Mouse (Mus musculus) forebrain, embryonic 14.5 days (tissue): ENCODE results near the gene Zfp799. TPM values are rescaled to one million over a fixed set of nuclear protein-coding genes. Genes with fewer than 3 reads are reported as not detected.

Source experiments
- ATAC-seq: fragments of 200-750 bp; cut with Nextera tagmentation; 2 replicates; pipeline ENCODE4 v1.8.0; 2017; ENCODE audit warnings: mild to moderate bottlenecking, moderate library complexity
- DNase-seq: peaks from one replicate; pipeline ENCODE4 v3.0.0-alpha.2; 2015; ENCODE audit warnings: low spot score
- H3K27ac ChIP-seq: fragments of 300-500 bp; sonication (generic); 2 replicates; pipeline ENCODE4 v1.5.1; 2014; ENCODE audit warnings: low read depth, mild to moderate bottlenecking, control low read depth, low read length, moderate library complexity
- H3K27me3 ChIP-seq: fragments of 300-500 bp; sonication (generic); replicated peaks from 2 replicates; pipeline ENCODE4 v1.6.1; 2014; ENCODE audit warnings: low read length, control low read depth, mixed read lengths; ENCODE audit not compliant: control insufficient read depth, insufficient read depth
- H3K36me3 ChIP-seq: fragments of 300-500 bp; sonication (generic); 2 replicates; pipeline ENCODE4 v1.6.1; 2014; ENCODE audit warnings: low read length, control low read depth; ENCODE audit not compliant: control insufficient read depth, insufficient read depth
- H3K4me1 ChIP-seq: fragments of 300-500 bp; sonication (generic); 2 replicates; pipeline ENCODE4 v1.6.1; 2014; ENCODE audit warnings: antibody characterized with exemption, low read length, control low read depth; ENCODE audit not compliant: control insufficient read depth, insufficient read depth
- H3K4me2 ChIP-seq: fragments of 300-500 bp; sonication (generic); 2 replicates; pipeline ENCODE4 v1.6.1; 2014; ENCODE audit warnings: mild to moderate bottlenecking, control low read depth, low read length
- H3K4me3 ChIP-seq: fragments of 300-500 bp; sonication (generic); 2 replicates; pipeline ENCODE4 v1.5.1; 2014; ENCODE audit warnings: low read depth, low read length, control low read depth
- H3K9ac ChIP-seq: fragments of 300-500 bp; sonication (generic); 2 replicates; pipeline ENCODE4 v1.6.1; 2014; ENCODE audit warnings: mild to moderate bottlenecking, low read length, control low read depth, moderate library complexity
- H3K9me3 ChIP-seq: fragments of 300-500 bp; sonication (generic); replicated peaks from 2 replicates; pipeline ENCODE4 v1.6.1; 2016; ENCODE audit warnings: low read length, control low read depth, mixed read lengths; ENCODE audit not compliant: control insufficient read depth
- WGBS: fragments of 180-500 bp; shearing (Covaris S2); extraction: QIAGEN DNeasy Blood & Tissue Kit; methylation state at CpG from one replicate; pipeline ENCODE4 v1.1.7; 2014; 5-methylcytosine and 5-hydroxymethylcytosine counted together
- polyA plus RNA-seq: library from polyadenylated mRNA; unstranded; fragments of >200 nt; fragmentation: Nextera tagmentation; extraction: Ambion mirVana; gene quantifications from 2 replicates; pipeline ENCODE4 v1.2.1, GENCODE M21; 2014

Zfp799 gene
- polyA plus RNA-seq, 1 experiment from 2014 or later, result 20.7 TPM

- ATAC-seq, result no peak
Measured at GRCm38 (mm10) chr17:32789244-32789643, 40.8 kb downstream of the Zfp799 start.

GRCm38 (mm10) chr17:32788576-32788975, 41.5 kb downstream of the Zfp799 start:
- no peak for ATAC-seq
- WGBS, result 6% methylated on average over 9 of the region's 9 CpGs
- no peak for DNase-seq
- Histone ChIP-seq H3K9me3 (no peaks in the 10 kb centered on the region), H3K4me3 (peak overlapping the region; percentile 82), H3K4me2 (peak overlapping the region; percentile 52), H3K4me1 (peaks cover 19% of the 10 kb centered on the region), H3K36me3 (peaks cover 15% of the 10 kb centered on the region), H3K9ac (peak overlapping the region; percentile 94; the same call in 1 of the 2 replicates), H3K27ac (no peak overlapping the region), H3K27me3 (no peaks in the 10 kb centered on the region)

More at GRCm38 (mm10) chr17:32789244-32789643, 40.8 kb downstream of the Zfp799 start:
- WGBS, result 74% methylated on average over 8 of the region's 8 CpGs
- Histone ChIP-seq H3K36me3 (peaks cover 11% of the 10 kb centered on the region), H3K9me3 (no peaks in the 10 kb centered on the region), H3K27me3 (no peaks in the 10 kb centered on the region), H3K9ac (no peak overlapping the region), H3K4me3 (no peak overlapping the region), H3K27ac (no peak overlapping the region), H3K4me1 (peaks cover 19% of the 10 kb centered on the region), H3K4me2 (no peak overlapping the region)
- no peak for DNase-seq

GRCm38 (mm10) chr17:32788094-32788559, 41.9 kb downstream of the Zfp799 start, which contains the start of gene Zfp871:
Gene Zfp871 (minus strand): TSS chr17:32788287.
- under 1% methylated on average over 22 of the region's 22 CpGs for WGBS
- ATAC-seq, result peak; percentile 99

GRCm38 (mm10) chr17:32787436-32788093, 42.5 kb downstream of the Zfp799 start:
- peak; percentile 88 for ATAC-seq
- peaks cover 20% of the 10 kb centered on the region for H3K36me3 ChIP-seq
- peak overlapping the region; percentile 82 for H3K4me3 ChIP-seq
- no peaks in the 10 kb centered on the region for H3K27me3 ChIP-seq
- no peak for DNase-seq
- peaks cover 19% of the 10 kb centered on the region for H3K4me1 ChIP-seq
- WGBS, result under 1% methylated on average over 31 of the region's 31 CpGs
- peak overlapping the region; percentile 67 for H3K4me2 ChIP-seq
- H3K9ac ChIP-seq, result peak overlapping the region; percentile 94
- H3K27ac ChIP-seq, result peak overlapping the region; percentile 87
- H3K9me3 ChIP-seq, result no peaks in the 10 kb centered on the region

More at GRCm38 (mm10) chr17:32788094-32788559, 41.9 kb downstream of the Zfp799 start, which contains the start of gene Zfp871:
- H3K9me3 ChIP-seq, result no peaks in the 10 kb centered on the region
- H3K4me3 ChIP-seq, result peak within 1 kb of the TSS; percentile 82
- peak within 1 kb of the TSS; percentile 87 for H3K27ac ChIP-seq
- peak; percentile 97 for DNase-seq
- peak within 1 kb of the TSS; percentile 67 for H3K4me2 ChIP-seq
- H3K9ac ChIP-seq, result peak within 1 kb of the TSS; percentile 94
- H3K4me1 ChIP-seq, result peaks cover 19% of the 10 kb centered on the region
- H3K27me3 ChIP-seq, result no peaks in the 10 kb centered on the region
- peaks cover 19% of the 10 kb centered on the region for H3K36me3 ChIP-seq

- H3K4me1 ChIP-seq, result peaks cover 19% of the 10 kb centered on the region
- H3K27ac ChIP-seq, result no peak overlapping the region
- peak overlapping the region; percentile 94 for H3K9ac ChIP-seq
- H3K9me3 ChIP-seq, result no peaks in the 10 kb centered on the region
- no peak for DNase-seq
- peaks cover 20% of the 10 kb centered on the region for H3K36me3 ChIP-seq
- 70% methylated on average over 6 of the region's 6 CpGs for WGBS
- no peak for ATAC-seq
- peak overlapping the region; percentile 82 for H3K4me3 ChIP-seq
- H3K4me2 ChIP-seq, result peak overlapping the region; percentile 67
- no peaks in the 10 kb centered on the region for H3K27me3 ChIP-seq
Measured at GRCm38 (mm10) chr17:32786944-32787343, 43.1 kb downstream of the Zfp799 start.

GRCm38 (mm10) chr17:32785656-32786055, 44.4 kb downstream of the Zfp799 start:
- no peaks in the 10 kb centered on the region for H3K9me3 ChIP-seq
- H3K36me3 ChIP-seq, result peaks cover 20% of the 10 kb centered on the region
- H3K4me1 ChIP-seq, result peaks cover 19% of the 10 kb centered on the region
- H3K4me3 ChIP-seq, result no peak overlapping the region
- no peak for DNase-seq
- ATAC-seq, result no peak
- 91% methylated on average over 3 of the region's 3 CpGs for WGBS
- H3K9ac ChIP-seq, result no peak overlapping the region
- no peak overlapping the region for H3K27ac ChIP-seq
- H3K4me2 ChIP-seq, result 0 out of 2 replicates have a peak overlapping the region, but pooled peaks have one; percentile 0
- H3K27me3 ChIP-seq, result no peaks in the 10 kb centered on the region

- no peaks in the 10 kb centered on the region for H3K9me3 ChIP-seq
Measured at GRCm38 (mm10) chr17:32777564-32777963, 52.5 kb downstream of the Zfp799 start.

GRCm38 (mm10) chr17:32771213-32771612, 58.8 kb downstream of the Zfp799 start:
- no peak overlapping the region for H3K4me3 ChIP-seq
- no peaks in the 10 kb centered on the region for H3K4me1 ChIP-seq
- H3K36me3 ChIP-seq, result peaks cover 73% of the 10 kb centered on the region
- no peak overlapping the region for H3K27ac ChIP-seq
- H3K27me3 ChIP-seq, result no peaks in the 10 kb centered on the region
- H3K9me3 ChIP-seq, result peaks cover 5% of the 10 kb centered on the region; the same call in 1 of the 2 replicates
- no peak overlapping the region for H3K9ac ChIP-seq
- DNase-seq (no peak), ATAC-seq (no peak)
- WGBS, result 91% methylated on average over 1 of the region's 1 CpGs
- H3K4me2 ChIP-seq, result no peak overlapping the region

More at GRCm38 (mm10) chr17:32777564-32777963, 52.5 kb downstream of the Zfp799 start:
- Histone ChIP-seq H3K4me3 (no peak overlapping the region), H3K27ac (no peak overlapping the region), H3K9ac (no peak overlapping the region), H3K4me1 (no peaks in the 10 kb centered on the region), H3K4me2 (no peak overlapping the region), H3K36me3 (peaks cover 55% of the 10 kb centered on the region), H3K27me3 (no peaks in the 10 kb centered on the region)
- ATAC-seq (no peak), DNase-seq (no peak)
- WGBS, result 86% methylated on average over 3 of the region's 3 CpGs

GRCm38 (mm10) chr17:32766422-32766821, 63.6 kb downstream of the Zfp799 start:
- H3K36me3 ChIP-seq, result peaks cover 40% of the 10 kb centered on the region
- no peaks in the 10 kb centered on the region for H3K27me3 ChIP-seq
- ATAC-seq (no peak), DNase-seq (no peak)
- H3K4me2 ChIP-seq, result no peak overlapping the region
- no peak overlapping the region for H3K27ac ChIP-seq
- H3K4me1 ChIP-seq, result no peaks in the 10 kb centered on the region
- no peak overlapping the region for H3K4me3 ChIP-seq
- no peak overlapping the region for H3K9ac ChIP-seq
- H3K9me3 ChIP-seq, result peaks cover 8% of the 10 kb centered on the region; the same call in 1 of the 2 replicates
- WGBS, result 98% methylated on average over 2 of the region's 2 CpGs
